ENCODE assay signal across 9 mouse cellular contexts in the genomic region with DNA sequence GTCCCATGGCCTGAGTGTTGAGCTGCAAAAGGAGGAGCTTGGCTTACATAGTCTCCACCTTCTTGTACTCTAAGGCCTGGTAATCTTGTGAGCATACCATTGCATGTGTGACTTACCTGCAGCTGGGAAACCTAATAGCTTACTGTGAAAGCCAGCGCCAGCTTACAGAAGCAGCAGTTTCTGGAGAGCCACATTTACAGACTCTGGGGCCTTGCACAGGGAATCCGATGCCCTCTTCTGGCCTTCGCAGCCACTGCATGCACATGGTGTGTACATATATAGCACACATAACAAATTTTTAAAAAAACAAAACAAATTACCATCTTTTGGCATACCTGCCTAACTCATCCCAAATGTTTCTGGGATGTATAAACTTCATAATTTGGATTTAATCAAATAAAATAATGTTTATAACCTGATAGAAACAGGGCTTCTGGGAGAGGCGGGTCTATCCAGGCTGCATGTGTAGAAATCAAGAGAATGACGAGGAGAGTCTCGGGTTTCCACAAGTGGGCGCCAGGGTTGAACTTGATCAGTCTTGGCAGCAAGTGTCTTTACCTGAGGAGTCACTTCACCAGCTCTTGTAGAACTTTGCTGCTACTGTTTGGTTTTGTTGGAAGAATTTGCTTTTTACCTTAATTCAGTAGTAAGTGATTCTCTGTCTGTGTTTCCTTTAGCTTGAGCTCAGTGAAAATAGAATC. TPM values are rescaled to one million over a fixed set of nuclear protein-coding genes. Genes with fewer than 3 reads are reported as not detected.
A peak's percentile ranks its signal among the peaks of the same experiment; 100 is the strongest.
DNase-seq lines count a peak whose midpoint lies in the region; ATAC-seq lines count a peak whose summit lies in the region.
"Had no signal": no experiment of that assay in that cellular context is flagged by ENCODE, and none has a peak within 500 bp of the region (broad histone marks: within the 10 kb centered on the region; RNA-seq: fewer than 3 reads in every experiment).

No protein-coding gene starts in this region.

- H3K9ac ChIP-seq in heart, embryonic 12.5 days: no peak overlapping the region
- H3K9ac ChIP-seq in forebrain, embryonic 15.5 days (replicated peaks): no peak overlapping the region

- ATAC-seq in heart, embryonic 12.5 days (ENCODE audit: insufficient number of reproducible peaks, low FRiP score): peak; percentile 29; the same call in 1 of the 2 replicates
- peak; percentile 56 to 69; a peak in 3 of 4 replicates for ATAC-seq in hematopoietic stem cell, adult 5-6 weeks (replicated peaks in 1 of 2; ENCODE audit: insufficient read depth in 1 of 2, low FRiP score in 2 of 2, low TSS enrichment in 1 of 2, low read depth in 1 of 2, poor library complexity in 2 of 2, severe bottlenecking in 2 of 2)
- no peak; the same call in 1 of the 2 replicates for ATAC-seq in forebrain, embryonic 15.5 days (replicated peaks)

- 84% methylated on average over 7 of the region's 7 CpGs for WGBS in heart, embryonic 12.5 days
- WGBS in heart, embryonic 10.5 days: 81% methylated on average over 7 of the region's 7 CpGs
- 85% methylated on average over 7 of the region's 7 CpGs for WGBS in forebrain, embryonic 15.5 days

- no peaks in the 10 kb centered on the region for H3K27me3 ChIP-seq in heart, embryonic 12.5 days (replicated peaks)
- no peaks in the 10 kb centered on the region for H3K27me3 ChIP-seq in heart, embryonic 10.5 days (ENCODE audit: insufficient read depth, poor library complexity, severe bottlenecking)
- no peaks in the 10 kb centered on the region for H3K27me3 ChIP-seq in forebrain, embryonic 15.5 days

- no peak overlapping the region for H3K27ac ChIP-seq in heart, embryonic 12.5 days (ENCODE audit: poor library complexity, severe bottlenecking)
- H3K27ac ChIP-seq in heart, embryonic 10.5 days: no peak overlapping the region
- no peak overlapping the region for H3K27ac ChIP-seq in forebrain, embryonic 15.5 days (replicated peaks)

- DNase-seq in heart, embryonic 10.5 days (ENCODE audit: low spot score): no peak
- DNase-seq in A20 (ENCODE audit: low read depth, low spot score): peak; percentile 67
- DNase-seq in R1 (ENCODE audit: low read depth, low spot score): peak; percentile 74
- peak; percentile 62 for DNase-seq in lung, postnatal 36 days
- peak; percentile 89 for DNase-seq in thymus, postnatal 4 days

- no peaks in the 10 kb centered on the region for H3K9me3 ChIP-seq in heart, embryonic 12.5 days (replicated peaks)
- no peaks in the 10 kb centered on the region for H3K9me3 ChIP-seq in heart, embryonic 10.5 days
- no peaks in the 10 kb centered on the region for H3K9me3 ChIP-seq in forebrain, embryonic 15.5 days

- H3K4me3 ChIP-seq in heart, embryonic 12.5 days: no peak overlapping the region
- H3K4me3 ChIP-seq in heart, embryonic 10.5 days: no peak overlapping the region
- no peak overlapping the region for H3K4me3 ChIP-seq in forebrain, embryonic 15.5 days

- peaks cover 22% of the 10 kb centered on the region for H3K4me1 ChIP-seq in heart, embryonic 12.5 days (replicated peaks)
- H3K4me1 ChIP-seq in heart, embryonic 10.5 days: peaks cover 8% of the 10 kb centered on the region; the same call in 1 of the 2 replicates
- H3K4me1 ChIP-seq in forebrain, embryonic 15.5 days: no peaks in the 10 kb centered on the region

- peaks cover 76% of the 10 kb centered on the region for H3K36me3 ChIP-seq in heart, embryonic 12.5 days
- peaks cover 82% of the 10 kb centered on the region for H3K36me3 ChIP-seq in heart, embryonic 10.5 days
- H3K36me3 ChIP-seq in forebrain, embryonic 15.5 days: peaks cover 48% of the 10 kb centered on the region

- no peak overlapping the region for H3K4me2 ChIP-seq in heart, embryonic 12.5 days
- no peak overlapping the region for H3K4me2 ChIP-seq in forebrain, embryonic 15.5 days (replicated peaks)

RNA-seq across cellular contexts. Expression of a gene that starts 12.6 kb away (rescaled TPM):
- polyA plus RNA-seq in heart, embryonic 12.5 days (2016; fragmentation: Nextera tagmentation; extraction: Ambion mirVana): 209 and 214 TPM in 2 replicates
- polyA plus RNA-seq in heart, embryonic 10.5 days (2016; fragmentation: Nextera tagmentation; extraction: Ambion mirVana): 246 and 343 TPM in 2 replicates
- total RNA-seq in hematopoietic stem cell, adult 5-6 weeks (2017): 103 and 209 TPM in 2 replicates
- 109 and 115 TPM in 2 replicates for polyA plus RNA-seq in forebrain, embryonic 15.5 days (2015; fragmentation: Nextera tagmentation; extraction: Ambion mirVana)

RNA-seq across cellular contexts. Expression of a gene that starts 25.8 kb away (rescaled TPM):
- polyA plus RNA-seq in heart, embryonic 12.5 days (2016; fragmentation: Nextera tagmentation; extraction: Ambion mirVana): 62.2 and 68.3 TPM in 2 replicates
- 78.3 and 89.1 TPM in 2 replicates for polyA plus RNA-seq in heart, embryonic 10.5 days (2016; fragmentation: Nextera tagmentation; extraction: Ambion mirVana)
- 47.3 and 48.7 TPM in 2 replicates for total RNA-seq in hematopoietic stem cell, adult 5-6 weeks (2017)
- 78.5 and 84.2 TPM in 2 replicates for polyA plus RNA-seq in forebrain, embryonic 15.5 days (2015; fragmentation: Nextera tagmentation; extraction: Ambion mirVana)

RNA-seq across cellular contexts. Expression of a gene that starts 50.0 kb away (rescaled TPM):
- 9.7 and 12.4 TPM in 2 replicates for polyA plus RNA-seq in heart, embryonic 12.5 days (2016; fragmentation: Nextera tagmentation; extraction: Ambion mirVana)
- 35.8 and 50.0 TPM in 2 replicates for polyA plus RNA-seq in heart, embryonic 10.5 days (2016; fragmentation: Nextera tagmentation; extraction: Ambion mirVana)
- 35.5 and 57.0 TPM in 2 replicates for total RNA-seq in hematopoietic stem cell, adult 5-6 weeks (2017)
- polyA plus RNA-seq in forebrain, embryonic 15.5 days (2015; fragmentation: Nextera tagmentation; extraction: Ambion mirVana): 0.24 TPM in 1 of 2 replicates, not detected in the other
- total RNA-seq: left cerebral cortex, adult 18-20 months had no signal
